Mouse (Mus musculus): ENCODE measurements around the gene Slc35b2. TPM values are rescaled to one million over a fixed set of nuclear protein-coding genes. Genes with fewer than 3 reads are reported as not detected.

The Slc35b2 gene
- total and polyA plus RNA-seq, 3 experiments: 57.2 to 101 (median 73.9) TPM

- in situ Hi-C loops (cut with MboI; ENCODE audit: low pct_ligation_motif_present, low pct_unique_long_range_greater_than_20kb, low sequenced_read_pairs): no loop called here
- Histone ChIP-seq H3K4me2 (ENCODE audit: insufficient read depth, low read depth, poor library complexity, severe bottlenecking) (no peak overlapping the region), H3K79me2 (replicated peaks; ENCODE audit: control insufficient read depth, extremely low read depth, insufficient read depth, poor library complexity, severe bottlenecking) (no peaks in the 10 kb centered on the region), H3K27ac (ENCODE audit: insufficient read depth, low read depth) (no peak overlapping the region), H3K4me3 (replicated peaks in 1 of 3; ENCODE audit: low read depth in 2 of 3, low read length in 2 of 3, poor library complexity in 1 of 3) (no peak overlapping the region), H3K9me3 (replicated peaks; ENCODE audit: low read length) (no peaks in the 10 kb centered on the region), H3K27me3 (replicated peaks) (peaks cover 4% of the 10 kb centered on the region), H3K9ac (ENCODE audit: insufficient read depth, low read depth) (no peak overlapping the region), H3K36me3 (replicated peaks in 1 of 2; ENCODE audit: control insufficient read depth in 1 of 2, insufficient read depth in 1 of 2, low read length in 1 of 2) (peaks cover 48 to 64% of the 10 kb centered on the region in 2 experiments), H3K4me1 (ENCODE audit: control insufficient read depth in 1 of 2, insufficient read depth in 2 of 2) (no peaks in the 10 kb centered on the region)
- DNase-seq (ENCODE audit: extremely low read depth): no peak
- dilution Hi-C loops (cut with MboI; ENCODE audit: extremely low pct_ligation_motif_present, extremely low pct_unique_long_range_greater_than_20kb, low sequenced_read_pairs): no loop called here
- no peak for TF ChIP-seq CTCF (conservative IDR thresholded peaks at IDR 0.05 in 1 of 2, IDR thresholded peaks at IDR 0.05 in 1 of 2; ENCODE audit: low read depth in 2 of 2, low read length in 2 of 2)
- no peak for TF ChIP-seq POLR2A (IDR thresholded peaks at IDR 0.05; ENCODE audit: low read depth, low read length)
- no peak for TF ChIP-seq MAFK (IDR thresholded peaks at IDR 0.05; ENCODE audit: insufficient replicate concordance, low read length)
- TF ChIP-seq ZKSCAN1 (IDR thresholded peaks at IDR 0.05; ENCODE audit: borderline replicate concordance, low read depth, low read length): no peak
- TF ChIP-seq SMC3 (IDR thresholded peaks at IDR 0.05; ENCODE audit: low read depth, low read length): no peak
- TF ChIP-seq JUN (IDR thresholded peaks at IDR 0.05; ENCODE audit: insufficient read depth, low read depth, low read length): no peak
- TF ChIP-seq MEF2A (IDR thresholded peaks at IDR 0.05; ENCODE audit: borderline replicate concordance, low read depth, low read length): no peak
- TF ChIP-seq PAX5 (IDR thresholded peaks at IDR 0.05; ENCODE audit: low read length): no peak
- no peak for TF ChIP-seq NRF1 (IDR thresholded peaks at IDR 0.05; ENCODE audit: low read depth, low read length)
- no peak for TF ChIP-seq USF1 (IDR thresholded peaks at IDR 0.05; ENCODE audit: low read depth, low read length)
- TF ChIP-seq MXI1 (IDR thresholded peaks at IDR 0.05; ENCODE audit: low read depth, low read length): no peak
- no peak for TF ChIP-seq ETS1 (conservative IDR thresholded peaks at IDR 0.05; ENCODE audit: low read depth, low read length)
- TF ChIP-seq UBTF (IDR thresholded peaks at IDR 0.05; ENCODE audit: low read depth, low read length): no peak
- no peak for TF ChIP-seq ELF1 (IDR thresholded peaks at IDR 0.05; ENCODE audit: low read depth, low read length)
- TF ChIP-seq USF2 (conservative IDR thresholded peaks at IDR 0.05; ENCODE audit: low read depth, low read length): no peak
Measured at GRCm38 (mm10) chr17:45520136-45520535, 43.5 kb upstream of the Slc35b2 start.

DNA sequence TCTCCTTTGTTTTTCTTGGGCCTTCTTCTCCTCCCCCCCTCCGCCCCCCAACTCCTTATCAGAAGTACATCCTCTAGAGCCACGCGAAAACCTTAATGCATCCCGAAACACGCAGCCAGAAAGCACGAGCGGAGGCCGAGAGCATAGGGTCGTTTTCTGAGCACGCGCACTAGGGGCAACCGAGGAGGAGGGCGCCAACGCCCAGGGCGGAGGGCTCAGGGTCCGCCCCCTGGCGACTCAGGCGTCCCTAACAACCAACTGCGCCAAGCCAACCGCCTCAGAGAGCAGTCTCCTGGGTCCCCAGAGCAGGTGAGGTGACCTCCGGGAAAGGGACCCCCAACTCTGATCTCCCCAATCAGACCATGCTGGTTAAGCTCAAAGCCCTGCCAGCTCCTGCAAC is 40.4 kb upstream of the Slc35b2 start, which contains the start of gene Tcte1:
Tcte1 (plus strand) TSS at position 172 of the 400 bp plus-strand sequence.
- Histone ChIP-seq H3K27me3 (replicated peaks) (peaks cover 19% of the 10 kb centered on the region), H3K27ac (ENCODE audit: insufficient read depth, low read depth) (no peak within 1 kb of the TSS), H3K9ac (ENCODE audit: insufficient read depth, low read depth) (no peak within 1 kb of the TSS), H3K4me1 (ENCODE audit: control insufficient read depth in 1 of 2, insufficient read depth in 2 of 2) (no peaks in the 10 kb centered on the region), H3K36me3 (replicated peaks in 1 of 2; ENCODE audit: control insufficient read depth in 1 of 2, insufficient read depth in 1 of 2, low read length in 1 of 2) (peaks cover 24 to 33% of the 10 kb centered on the region in 2 experiments), H3K4me2 (ENCODE audit: insufficient read depth, low read depth, poor library complexity, severe bottlenecking) (no peak within 1 kb of the TSS), H3K9me3 (replicated peaks; ENCODE audit: low read length) (no peaks in the 10 kb centered on the region), H3K79me2 (replicated peaks; ENCODE audit: control insufficient read depth, extremely low read depth, insufficient read depth, poor library complexity, severe bottlenecking) (no peaks in the 10 kb centered on the region), H3K4me3 (replicated peaks in 1 of 3; ENCODE audit: low read depth in 2 of 3, low read length in 2 of 3, poor library complexity in 1 of 3) (no peak within 1 kb of the TSS)
- DNase-seq (ENCODE audit: extremely low read depth): no peak
- in situ Hi-C loops (cut with MboI; ENCODE audit: low pct_ligation_motif_present, low pct_unique_long_range_greater_than_20kb, low sequenced_read_pairs): no loop called here
- dilution Hi-C loops (cut with MboI; ENCODE audit: extremely low pct_ligation_motif_present, extremely low pct_unique_long_range_greater_than_20kb, low sequenced_read_pairs): no loop called here
- TF ChIP-seq ZKSCAN1 (IDR thresholded peaks at IDR 0.05; ENCODE audit: borderline replicate concordance, low read depth, low read length) (no peak), NRF1 (IDR thresholded peaks at IDR 0.05; ENCODE audit: low read depth, low read length) (no peak), RAD21 (IDR thresholded peaks at IDR 0.05; ENCODE audit: low read depth, low read length) (no peak), ZC3H11A (IDR thresholded peaks at IDR 0.05; ENCODE audit: low read depth, low read length) (no peak), CTCF (conservative IDR thresholded peaks at IDR 0.05 in 1 of 2, IDR thresholded peaks at IDR 0.05 in 1 of 2; ENCODE audit: low read depth in 2 of 2, low read length in 2 of 2) (no peak), SMC3 (IDR thresholded peaks at IDR 0.05; ENCODE audit: low read depth, low read length) (no peak), HCFC1 (IDR thresholded peaks at IDR 0.05; ENCODE audit: low read depth, low read length) (no peak), TBP (conservative IDR thresholded peaks at IDR 0.05; ENCODE audit: low read depth, low read length) (no peak), POLR2AphosphoS2 (IDR thresholded peaks at IDR 0.05; ENCODE audit: low read depth, low read length) (no peak), TCF12 (IDR thresholded peaks at IDR 0.05; ENCODE audit: low read depth, low read length) (no peak)

Data from CH12.LX (cell line).